Mouse (Mus musculus) limb, embryonic 13.5 days (tissue): ENCODE measurements around the gene Crk. TPM values are rescaled to one million over a fixed set of nuclear protein-coding genes. Genes with fewer than 3 reads are reported as not detected.

Source experiments
- ATAC-seq: fragments of 200-750 bp; cut with Nextera tagmentation; 2 replicates; pipeline ENCODE4 v1.8.0; 2017; ENCODE audit warnings: low read depth, moderate number of reproducible peaks, moderate TSS enrichment; ENCODE audit not compliant: low FRiP score
- H3K27ac ChIP-seq: fragments of 300-500 bp; sonication (generic); 2 replicates; pipeline ENCODE4 v1.5.1; 2015; ENCODE audit warnings: inconsistent platforms, mild to moderate bottlenecking, moderate library complexity
- H3K27me3 ChIP-seq: fragments of 300-500 bp; sonication (generic); 2 replicates; pipeline ENCODE4 v1.6.1; 2015; ENCODE audit warnings: mild to moderate bottlenecking, inconsistent platforms
- H3K36me3 ChIP-seq: fragments of 300-500 bp; sonication (generic); 2 replicates; pipeline ENCODE4 v1.6.1; 2015; ENCODE audit warnings: inconsistent platforms, mild to moderate bottlenecking, moderate library complexity
- H3K4me1 ChIP-seq: fragments of 300-500 bp; sonication (generic); 2 replicates; pipeline ENCODE4 v1.6.1; 2015; ENCODE audit warnings: inconsistent platforms
- H3K4me2 ChIP-seq: fragments of 300-500 bp; sonication (generic); replicated peaks from 2 replicates; pipeline ENCODE4 v1.6.1; 2015; ENCODE audit warnings: inconsistent platforms, mild to moderate bottlenecking, moderate library complexity
- H3K4me3 ChIP-seq: fragments of 300-500 bp; sonication (generic); 2 replicates; pipeline ENCODE4 v1.5.1; 2015; ENCODE audit warnings: moderate library complexity, mild to moderate bottlenecking, inconsistent platforms
- H3K9ac ChIP-seq: fragments of 300-500 bp; sonication (generic); 2 replicates; pipeline ENCODE4 v1.6.1; 2015; ENCODE audit warnings: mild to moderate bottlenecking, inconsistent platforms
- H3K9me3 ChIP-seq: fragments of 300-500 bp; sonication (generic); 2 replicates; pipeline ENCODE4 v1.6.1; 2016; ENCODE audit warnings: inconsistent platforms
- WGBS: fragments of 180-500 bp; shearing (Covaris S2); methylation state at CpG from one replicate; pipeline ENCODE4 v1.1.7; 2015; 5-methylcytosine and 5-hydroxymethylcytosine counted together
- polyA plus RNA-seq: library from polyadenylated mRNA; unstranded; fragments of >200 nt; fragmentation: Nextera tagmentation; extraction: Ambion mirVana; gene quantifications from 2 replicates; pipeline ENCODE4 v1.2.1, GENCODE M21; 2015

The Crk gene
- polyA plus RNA-seq, 1 experiment from 2014 or later = 128 TPM

GRCm38 (mm10) chr11:75650958-75651425 is 28.1 kb upstream of the Crk start:
- H3K4me3 ChIP-seq = peak overlapping the region; percentile 67
- peak overlapping the region; percentile 81 for H3K9ac ChIP-seq
- peaks cover 8% of the 10 kb centered on the region for H3K36me3 ChIP-seq
- no peaks in the 10 kb centered on the region for H3K9me3 ChIP-seq
- ATAC-seq = no peak
- H3K27ac ChIP-seq = no peak overlapping the region
- H3K4me1 ChIP-seq = peaks cover 46% of the 10 kb centered on the region
- H3K27me3 ChIP-seq = peaks cover 26% of the 10 kb centered on the region
- H3K4me2 ChIP-seq = peak overlapping the region; percentile 94
- WGBS = 43% methylated on average over 13 of the region's 13 CpGs

- peaks cover 51% of the 10 kb centered on the region for H3K4me1 ChIP-seq
- H3K9me3 ChIP-seq = no peaks in the 10 kb centered on the region
- peaks cover 8% of the 10 kb centered on the region for H3K36me3 ChIP-seq
- H3K27ac ChIP-seq = 0 out of 2 replicates have a peak overlapping the region, but pooled peaks have one; percentile 58
- peak overlapping the region; percentile 67 for H3K4me3 ChIP-seq
- ATAC-seq = peak; percentile 28; the same call in 1 of the 2 replicates
- H3K27me3 ChIP-seq = peaks cover 26% of the 10 kb centered on the region
- peak overlapping the region; percentile 94 for H3K4me2 ChIP-seq
- H3K9ac ChIP-seq = peak overlapping the region; percentile 81
- under 1% methylated on average over 52 of the region's 54 CpGs for WGBS
These were observed 27.4 kb upstream of the Crk start for GRCm38 (mm10) chr11:75651426-75652221.

GRCm38 (mm10) chr11:75652222-75652941 is 26.7 kb upstream of the Crk start:
- Histone ChIP-seq H3K27ac (no peak overlapping the region), H3K27me3 (peaks cover 26% of the 10 kb centered on the region), H3K36me3 (peaks cover 10% of the 10 kb centered on the region; the same call in 1 of the 2 replicates), H3K4me1 (peaks cover 56% of the 10 kb centered on the region), H3K4me2 (peak overlapping the region; percentile 94), H3K9ac (peak overlapping the region; percentile 81), H3K4me3 (peak overlapping the region; percentile 67), H3K9me3 (no peaks in the 10 kb centered on the region)
- WGBS = 26% methylated on average over 20 of the region's 20 CpGs
- ATAC-seq = no peak

GRCm38 (mm10) chr11:75652942-75653684 is 25.9 kb upstream of the Crk start:
- 26% methylated on average over 14 of the region's 14 CpGs for WGBS
- peaks cover 26% of the 10 kb centered on the region for H3K27me3 ChIP-seq
- H3K9me3 ChIP-seq = no peaks in the 10 kb centered on the region
- peaks cover 56% of the 10 kb centered on the region for H3K4me1 ChIP-seq
- H3K4me3 ChIP-seq = peak overlapping the region; percentile 73
- peaks cover 10% of the 10 kb centered on the region for H3K36me3 ChIP-seq
- H3K4me2 ChIP-seq = peak overlapping the region; percentile 94
- no peak for ATAC-seq
- peak overlapping the region; percentile 18; the same call in 1 of the 2 replicates for H3K27ac ChIP-seq
- peak overlapping the region; percentile 60; the same call in 1 of the 2 replicates for H3K9ac ChIP-seq

GRCm38 (mm10) chr11:75653781-75654470 is 25.1 kb upstream of the Crk start:
- H3K4me1 ChIP-seq = peaks cover 56% of the 10 kb centered on the region
- peak overlapping the region; percentile 18; the same call in 1 of the 2 replicates for H3K27ac ChIP-seq
- peaks cover 26% of the 10 kb centered on the region for H3K27me3 ChIP-seq

GRCm38 (mm10) chr11:75654471-75655390 is 24.3 kb upstream of the Crk start:
- peaks cover 23% of the 10 kb centered on the region for H3K36me3 ChIP-seq
- no peak for ATAC-seq
- peak overlapping the region; percentile 17 for H3K27ac ChIP-seq
- WGBS = 44% methylated on average over 25 of the region's 25 CpGs
- H3K9me3 ChIP-seq = no peaks in the 10 kb centered on the region
- H3K4me2 ChIP-seq = peak overlapping the region; percentile 75
- peaks cover 26% of the 10 kb centered on the region for H3K27me3 ChIP-seq
- peaks cover 56% of the 10 kb centered on the region for H3K4me1 ChIP-seq
- H3K9ac ChIP-seq = peak overlapping the region; percentile 85; the same call in 1 of the 2 replicates
- peak overlapping the region; percentile 73 for H3K4me3 ChIP-seq

More at GRCm38 (mm10) chr11:75653781-75654470, 25.1 kb upstream of the Crk start:
- H3K36me3 ChIP-seq = peaks cover 17% of the 10 kb centered on the region
- no peaks in the 10 kb centered on the region for H3K9me3 ChIP-seq
- 2% methylated on average over 39 of the region's 45 CpGs for WGBS
- peak overlapping the region; percentile 73 for H3K4me3 ChIP-seq
- peak overlapping the region; percentile 75 for H3K4me2 ChIP-seq
- ATAC-seq = peak; percentile 77
- H3K9ac ChIP-seq = peak overlapping the region; percentile 60; the same call in 1 of the 2 replicates

GRCm38 (mm10) chr11:75655621-75656545 is 23.2 kb upstream of the Crk start:
- Histone ChIP-seq H3K36me3 (peaks cover 34% of the 10 kb centered on the region), H3K4me2 (peak overlapping the region; percentile 75), H3K27me3 (peaks cover 26% of the 10 kb centered on the region), H3K9ac (peak overlapping the region; percentile 85), H3K4me3 (peak overlapping the region; percentile 73), H3K4me1 (peaks cover 49% of the 10 kb centered on the region), H3K9me3 (no peaks in the 10 kb centered on the region), H3K27ac (peak overlapping the region; percentile 17)
- 2% methylated on average over 66 of the region's 78 CpGs for WGBS
- ATAC-seq = peak; percentile 68

- Histone ChIP-seq H3K9ac (peak overlapping the region; percentile 85), H3K4me3 (peak overlapping the region; percentile 73), H3K27me3 (peaks cover 26% of the 10 kb centered on the region), H3K4me1 (peaks cover 43% of the 10 kb centered on the region), H3K9me3 (no peaks in the 10 kb centered on the region), H3K4me2 (peak overlapping the region; percentile 75), H3K36me3 (peaks cover 44% of the 10 kb centered on the region), H3K27ac (no peak overlapping the region)
- no peak for ATAC-seq
- 58% methylated on average over 19 of the region's 20 CpGs for WGBS
These were observed 22.2 kb upstream of the Crk start for GRCm38 (mm10) chr11:75656621-75657590.

- Histone ChIP-seq H3K9ac (no peak overlapping the region), H3K36me3 (peaks cover 54% of the 10 kb centered on the region)
- ATAC-seq = no peak
These were observed 21.2 kb upstream of the Crk start for GRCm38 (mm10) chr11:75657841-75658240.

More at GRCm38 (mm10) chr11:75657841-75658240, 21.2 kb upstream of the Crk start:
- H3K4me2 ChIP-seq = no peak overlapping the region
- no peaks in the 10 kb centered on the region for H3K9me3 ChIP-seq
- peaks cover 36% of the 10 kb centered on the region for H3K4me1 ChIP-seq
- peaks cover 16% of the 10 kb centered on the region for H3K27me3 ChIP-seq
- no peak overlapping the region for H3K4me3 ChIP-seq
- H3K27ac ChIP-seq = no peak overlapping the region
